Mouse (Mus musculus) megakaryocyte, embryonic 14.5 days (primary cell): ENCODE measurements around the gene Magi2.

Source experiments
- FLI1 ChIP-seq: IDR thresholded peaks from 2 replicates; pipeline ENCODE4 v1.6.1; 2012; ENCODE audit warnings: low read length, inconsistent platforms, mixed read lengths
- GATA1 ChIP-seq: IDR thresholded peaks from 3 replicates; pipeline ENCODE4 v1.6.1; 2012; ENCODE audit warnings: mixed read lengths, low read length, inconsistent platforms, borderline replicate concordance

GRCm38 (mm10) chr5:19247266-19247665 is 20.4 kb downstream of the Magi2 start:
- no peak for TF ChIP-seq GATA1
- TF ChIP-seq FLI1, result no peak
